Mouse (Mus musculus) macrophage (primary cell): ENCODE results near the gene D230025D16Rik. TPM values are rescaled to one million over a fixed set of nuclear protein-coding genes. Genes with fewer than 3 reads are reported as not detected.
A peak's percentile ranks its signal among the peaks of the same experiment; 100 is the strongest.
"Not testable (repeated sequence)": the region's sequence is repeated elsewhere in the genome, so short reads cannot be mapped to it uniquely, and the experiment has no call there.

Source experiments
- H3K27ac ChIP-seq: fragments of 350-480 bp; formaldehyde crosslinking; 2 replicates; pipeline ENCODE4 v1.9.0; 2021
- H3K36me3 ChIP-seq: fragments of 350-480 bp; formaldehyde crosslinking; 2 replicates; pipeline ENCODE4 v1.9.0; 2021; ENCODE audit errors: inconsistent target
- H3K4me3 ChIP-seq: fragments of 350-480 bp; formaldehyde crosslinking; 2 replicates; pipeline ENCODE4 v1.9.0; 2021; ENCODE audit errors: inconsistent target
- H3K79me2 ChIP-seq: fragments of 350-480 bp; formaldehyde crosslinking; 2 replicates; pipeline ENCODE4 v1.9.0; 2021; ENCODE audit errors: inconsistent target
- WGBS: methylation state at CpG from one replicate; pipeline ENCODE4 v1.1.7; 2026; ENCODE audit warnings: inconsistent platforms; ENCODE audit not compliant: missing documents; 5-methylcytosine and 5-hydroxymethylcytosine counted together
- polyA plus RNA-seq: library from polyadenylated mRNA; stranded (reverse); fragments of 250-400 nt; gene quantifications from 3 replicates; pipeline ENCODE4 v1.2.4, GENCODE M21; 2018; ENCODE audit warnings: inconsistent platforms

Gene D230025D16Rik
- polyA plus RNA-seq, 1 experiment from 2014 or later = 16.3 TPM

DNA sequence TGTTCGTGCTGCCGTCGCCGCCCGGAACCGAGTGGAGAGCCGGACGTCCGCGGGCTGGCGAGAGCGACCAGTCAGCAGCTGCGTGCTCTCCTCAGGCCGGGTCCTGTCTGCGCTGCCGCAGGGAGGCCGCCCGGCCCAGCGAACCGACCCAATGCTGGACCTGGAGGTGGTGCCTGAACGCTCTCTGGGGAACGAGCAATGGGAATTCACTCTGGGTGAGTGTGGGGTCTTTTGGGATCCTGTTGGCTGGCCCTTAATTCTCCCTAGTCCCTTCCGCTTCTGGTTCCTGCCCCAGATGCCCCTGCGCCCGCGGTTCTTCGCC is 288 bp downstream of the D230025D16Rik start:
- WGBS = under 1% methylated on average over 27 of the region's 27 CpGs

DNA sequence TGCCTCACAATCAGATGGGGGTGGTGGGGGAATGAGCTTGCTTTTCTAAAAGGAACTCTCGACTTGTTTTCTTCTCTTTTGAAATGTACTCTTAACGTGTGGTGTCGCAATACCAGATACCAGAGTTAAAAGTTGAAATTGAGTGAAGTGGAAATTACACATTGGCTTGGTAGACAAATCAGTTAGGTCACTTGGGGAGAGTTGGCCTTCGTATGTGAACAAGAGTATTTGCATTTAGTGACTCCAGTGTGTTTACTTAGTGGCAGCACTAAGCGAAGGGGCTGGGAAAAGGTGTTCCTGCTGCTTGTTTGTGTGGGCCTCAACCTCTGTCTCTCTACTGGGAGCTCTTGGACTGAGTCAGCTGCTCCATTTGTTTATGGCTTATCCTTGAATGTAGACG is 972 bp downstream of the D230025D16Rik start:
- H3K27ac ChIP-seq = peak overlapping the region; percentile 52
- H3K4me3 ChIP-seq = peak overlapping the region; percentile 94
- no peaks in the 10 kb centered on the region for H3K36me3 ChIP-seq
- WGBS = 4% methylated on average over 6 of the region's 6 CpGs
- H3K79me2 ChIP-seq = peaks cover 57% of the 10 kb centered on the region

More for the DNA sequence above, 288 bp downstream of the D230025D16Rik start:
- Histone ChIP-seq H3K36me3 (no peaks in the 10 kb centered on the region), H3K27ac (peak overlapping the region; percentile 52), H3K4me3 (peak overlapping the region; percentile 94), H3K79me2 (peaks cover 50% of the 10 kb centered on the region)

DNA sequence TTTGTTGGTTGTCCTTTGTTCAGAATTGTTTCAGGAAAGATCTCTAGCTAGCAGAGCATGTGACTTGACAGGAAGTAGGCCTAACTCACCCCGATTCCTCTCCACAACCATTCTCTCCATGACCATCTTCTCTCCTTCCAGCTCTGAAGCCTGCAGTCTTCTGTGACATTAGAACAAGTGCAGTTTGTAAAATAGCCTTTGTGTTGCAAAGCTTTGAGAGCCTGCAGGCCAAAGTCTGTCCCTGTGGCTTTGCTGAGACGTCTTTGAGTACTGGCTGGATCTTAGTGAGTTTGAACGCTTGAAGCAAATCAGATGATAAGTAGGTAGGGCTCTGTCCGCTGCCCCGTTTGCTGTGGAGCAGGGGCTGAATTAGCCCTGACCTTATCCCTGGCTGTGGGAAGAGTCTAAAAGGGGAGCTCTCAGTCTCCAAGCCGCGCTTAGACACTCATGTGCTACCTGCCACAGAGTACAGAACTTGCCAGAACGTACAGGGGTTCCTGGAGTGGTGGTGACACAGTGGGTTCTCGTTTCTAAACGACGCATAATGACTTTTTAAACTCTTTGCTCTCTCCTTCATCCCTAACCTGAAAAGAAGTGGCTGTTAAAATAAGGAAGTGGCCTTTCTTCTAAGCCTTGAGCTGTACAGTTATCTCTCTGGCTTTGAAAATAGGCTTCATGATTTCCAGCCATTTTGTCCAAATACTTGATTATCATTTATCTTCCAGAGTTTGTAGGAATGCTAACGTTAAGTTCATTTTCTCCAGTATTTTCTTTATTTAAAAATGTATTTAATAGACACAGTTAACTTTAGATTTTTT is 6.8 kb downstream of the D230025D16Rik start:
- Histone ChIP-seq H3K27ac (peak overlapping the region; percentile 39), H3K4me3 (no peak overlapping the region), H3K36me3 (peaks cover 24% of the 10 kb centered on the region; the same call in 1 of the 2 replicates), H3K79me2 (peaks cover 71% of the 10 kb centered on the region)
- 63% methylated on average over 12 of the region's 12 CpGs for WGBS

DNA sequence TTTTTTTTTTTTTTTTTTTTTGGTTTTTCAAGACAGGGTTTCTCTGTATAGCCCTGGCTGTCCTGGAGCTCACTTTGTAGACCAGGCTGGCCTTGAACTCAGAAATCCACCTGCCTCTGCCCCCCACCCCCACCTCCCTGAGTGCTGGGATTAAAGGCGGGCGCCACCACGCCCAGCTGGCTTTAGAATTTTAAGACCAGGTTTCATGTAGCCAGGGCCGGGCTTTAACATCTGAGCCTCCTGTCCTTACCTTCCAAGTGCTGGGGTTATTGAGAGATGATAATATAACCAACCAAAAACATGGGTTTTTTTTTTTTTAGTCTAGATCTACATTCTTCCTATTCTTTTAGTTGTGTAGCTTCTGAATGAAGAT is 7.4 kb downstream of the D230025D16Rik start:
- Histone ChIP-seq H3K79me2 (peaks cover 65% of the 10 kb centered on the region), H3K36me3 (peaks cover 24% of the 10 kb centered on the region; the same call in 1 of the 2 replicates)
- 93% methylated on average over 3 of the region's 4 CpGs for WGBS
- not testable (repeated sequence) for H3K27ac ChIP-seq, H3K4me3 ChIP-seq

DNA sequence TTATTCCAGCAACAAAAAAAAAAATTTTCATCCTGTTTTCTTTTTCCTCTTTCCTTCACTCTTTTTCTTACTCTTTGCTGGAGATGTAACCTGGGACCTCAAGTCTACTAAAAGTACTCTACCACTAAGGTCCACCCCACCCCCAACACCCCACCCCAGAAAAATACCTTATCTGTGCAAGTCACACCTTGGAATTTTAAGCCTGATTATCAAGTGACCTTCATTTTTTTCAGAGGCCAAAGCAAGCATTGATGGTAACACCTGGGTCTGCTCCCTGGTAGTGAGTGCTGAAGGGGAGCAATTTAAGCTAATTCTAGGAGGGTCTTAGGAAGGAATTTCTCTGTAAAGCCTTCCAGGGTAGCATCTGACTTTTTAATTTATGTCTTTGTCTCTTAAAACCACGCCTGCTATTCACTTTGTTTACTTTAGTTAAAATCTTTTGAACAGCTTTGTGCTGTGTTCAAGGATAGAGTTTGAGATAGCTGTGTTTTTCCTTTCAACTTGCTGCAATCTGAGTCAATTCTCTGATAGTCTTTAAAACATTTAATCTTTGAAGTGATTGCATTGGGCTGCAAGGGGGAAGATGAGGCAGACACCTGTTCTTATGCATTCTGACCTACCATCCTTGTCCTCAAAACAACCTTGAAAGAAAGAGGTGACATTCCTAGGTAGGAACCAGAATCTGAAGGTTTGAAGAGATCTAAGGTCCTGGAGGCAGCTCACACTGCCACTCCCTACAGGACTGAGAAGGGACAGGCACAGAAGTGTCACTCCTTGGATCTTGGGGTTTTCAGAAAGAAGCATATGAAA is 8.4 kb downstream of the D230025D16Rik start:
- Histone ChIP-seq H3K36me3 (peaks cover 27% of the 10 kb centered on the region; the same call in 1 of the 2 replicates), H3K27ac (no peak overlapping the region), H3K4me3 (no peak overlapping the region), H3K79me2 (peaks cover 54% of the 10 kb centered on the region)
- 100% methylated on average over 1 of the region's 1 CpGs for whole genome bisulfite sequencing

DNA sequence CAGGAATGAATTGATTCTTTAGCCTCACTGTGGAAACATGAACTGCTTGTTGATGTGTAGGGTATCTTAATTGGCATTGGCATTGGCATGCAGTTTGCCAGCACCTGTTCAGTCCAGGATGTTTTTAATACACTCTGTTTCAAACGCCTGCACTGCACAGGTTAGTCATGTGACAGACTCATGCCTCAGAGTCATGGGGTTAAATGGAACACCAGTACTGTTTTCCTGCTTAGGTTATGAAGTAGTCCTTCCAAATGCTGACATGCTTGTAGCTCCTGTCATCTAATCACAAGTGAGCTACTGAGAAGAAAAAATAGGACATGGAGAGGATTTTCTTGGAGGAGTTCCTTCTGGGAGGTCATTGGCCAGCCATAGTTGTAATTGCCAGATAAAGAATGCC is 10.3 kb downstream of the D230025D16Rik start:
- WGBS = 92% methylated on average over 1 of the region's 1 CpGs
- Histone ChIP-seq H3K27ac (no peak overlapping the region), H3K4me3 (no peak overlapping the region), H3K79me2 (peaks cover 36% of the 10 kb centered on the region), H3K36me3 (peaks cover 46% of the 10 kb centered on the region)

DNA sequence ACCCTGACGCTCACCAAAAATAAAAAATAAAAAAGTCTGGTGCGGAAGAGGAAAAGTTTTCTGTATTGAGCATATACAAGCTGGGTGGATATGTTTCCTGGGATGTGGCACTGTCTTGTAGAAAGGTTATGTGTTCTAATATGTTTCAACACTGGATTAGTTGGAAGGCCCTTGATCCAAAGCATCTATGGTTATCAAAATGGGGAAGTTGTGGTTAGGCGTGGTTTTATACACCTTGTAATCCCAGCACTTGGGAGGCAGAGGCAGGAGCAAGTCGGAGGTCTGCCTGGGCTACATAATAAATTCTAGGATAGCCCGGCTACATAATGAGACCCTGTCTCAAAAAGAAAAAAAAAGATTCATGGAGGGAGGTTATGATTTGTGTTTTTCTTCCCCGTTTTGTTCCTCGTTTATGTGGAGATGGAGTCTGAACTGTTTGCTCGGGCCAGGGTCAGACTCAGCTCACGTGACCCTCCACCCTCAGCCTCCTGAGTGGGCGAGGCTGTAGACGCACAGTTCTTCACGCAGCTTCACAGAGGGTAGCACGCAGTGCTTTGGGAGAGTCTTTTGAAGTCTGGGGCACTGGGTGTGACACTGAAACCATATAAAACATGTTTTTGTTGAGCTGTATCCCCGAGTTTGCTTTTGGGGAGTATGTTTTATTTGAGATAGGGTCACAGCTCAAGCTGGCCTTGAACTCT is 12.6 kb downstream of the D230025D16Rik start:
- Histone ChIP-seq H3K36me3 (peaks cover 68% of the 10 kb centered on the region), H3K27ac (no peak overlapping the region), H3K79me2 (peaks cover 14% of the 10 kb centered on the region; the same call in 1 of the 2 replicates), H3K4me3 (no peak overlapping the region)
- 81% methylated on average over 14 of the region's 14 CpGs for WGBS

DNA sequence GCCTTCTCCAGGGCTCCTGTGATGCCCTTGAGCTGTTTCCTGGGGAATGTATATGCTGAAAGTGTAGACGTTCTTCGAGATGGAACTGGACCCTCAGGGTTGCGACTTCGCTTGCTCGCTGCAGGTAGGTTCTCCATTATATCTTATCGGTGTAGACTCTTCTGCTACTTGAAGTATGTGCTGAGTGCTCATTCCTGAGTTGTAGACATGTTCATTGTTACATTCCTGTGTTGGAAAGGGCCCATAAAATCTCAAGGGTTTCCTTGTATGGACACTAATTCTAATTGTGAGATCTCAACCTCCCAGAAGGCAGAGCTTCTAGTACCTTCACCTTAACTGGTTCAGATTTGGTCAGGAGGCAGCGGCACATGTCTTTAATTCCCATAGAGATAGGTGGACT is 16.1 kb downstream of the D230025D16Rik start:
- Histone ChIP-seq H3K36me3 (peaks cover 46% of the 10 kb centered on the region), H3K27ac (no peak overlapping the region), H3K4me3 (no peak overlapping the region), H3K79me2 (no peaks in the 10 kb centered on the region)
- 97% methylated on average over 6 of the region's 7 CpGs for WGBS

DNA sequence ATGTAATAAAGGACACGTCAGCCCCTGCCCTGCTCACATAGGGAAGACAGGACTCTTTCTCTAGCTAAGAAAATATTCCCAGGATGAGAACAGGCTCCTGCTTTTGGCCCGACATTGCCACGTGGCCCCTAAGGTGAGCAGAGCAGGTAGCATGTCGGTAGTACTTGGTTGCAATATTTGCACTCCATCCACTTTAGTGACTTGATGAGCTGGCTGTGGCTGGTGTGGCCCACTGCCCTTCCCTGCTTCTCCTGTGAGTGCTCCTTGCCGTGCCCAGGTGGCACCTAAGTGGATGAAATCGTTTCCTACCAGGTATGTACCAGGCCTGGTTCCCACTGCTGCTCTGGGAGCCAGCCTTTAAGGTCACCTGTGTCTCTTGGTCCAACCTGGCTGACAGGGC is 27.0 kb downstream of the D230025D16Rik start:
- 95% methylated on average over 6 of the region's 6 CpGs for WGBS
- Histone ChIP-seq H3K36me3 (peaks cover 56% of the 10 kb centered on the region), H3K4me3 (no peak overlapping the region), H3K79me2 (no peaks in the 10 kb centered on the region), H3K27ac (no peak overlapping the region)

DNA sequence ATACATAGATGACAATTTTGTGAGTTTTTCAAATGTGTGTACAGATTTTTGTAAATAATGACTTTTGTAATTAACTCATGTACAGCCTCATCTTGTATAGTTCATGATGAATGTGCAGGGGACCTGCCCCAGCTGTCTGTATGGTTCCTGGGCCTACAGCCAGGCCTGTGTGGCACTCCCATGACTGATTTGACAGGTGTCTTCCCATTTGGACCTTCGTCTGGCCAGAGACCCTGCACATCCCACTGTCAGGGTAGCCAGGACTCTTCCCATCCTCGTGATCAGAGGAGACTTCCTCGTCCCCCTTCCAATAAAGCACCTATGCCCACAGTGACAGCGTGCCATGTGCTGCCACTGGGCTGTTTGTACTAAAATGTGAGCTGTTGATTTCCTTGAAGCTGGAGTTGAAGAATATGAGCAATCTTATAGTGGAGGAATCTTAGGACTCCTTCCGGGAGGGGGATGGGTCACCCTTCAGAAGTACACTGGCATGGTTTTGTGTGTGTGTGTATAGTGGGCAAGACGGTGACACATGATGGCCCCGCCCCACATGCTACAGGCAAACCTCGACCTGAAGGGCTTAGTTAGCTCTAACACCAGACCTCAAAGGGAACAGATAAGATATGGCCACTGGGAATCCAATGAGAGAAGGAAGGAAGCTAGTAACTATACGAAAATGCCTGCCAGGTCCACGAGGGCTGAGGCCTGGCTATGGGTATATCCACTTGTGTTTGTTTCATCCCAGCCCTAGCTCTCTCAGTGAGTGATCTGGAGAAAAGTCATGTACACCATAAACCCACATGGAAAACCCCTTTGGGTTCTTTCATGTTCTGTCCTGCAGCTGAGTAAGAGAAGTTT is 28.0 kb downstream of the D230025D16Rik start:
- Histone ChIP-seq H3K4me3 (no peak overlapping the region), H3K27ac (no peak overlapping the region), H3K36me3 (peaks cover 46% of the 10 kb centered on the region), H3K79me2 (no peaks in the 10 kb centered on the region)
- WGBS = 87% methylated on average over 10 of the region's 10 CpGs

DNA sequence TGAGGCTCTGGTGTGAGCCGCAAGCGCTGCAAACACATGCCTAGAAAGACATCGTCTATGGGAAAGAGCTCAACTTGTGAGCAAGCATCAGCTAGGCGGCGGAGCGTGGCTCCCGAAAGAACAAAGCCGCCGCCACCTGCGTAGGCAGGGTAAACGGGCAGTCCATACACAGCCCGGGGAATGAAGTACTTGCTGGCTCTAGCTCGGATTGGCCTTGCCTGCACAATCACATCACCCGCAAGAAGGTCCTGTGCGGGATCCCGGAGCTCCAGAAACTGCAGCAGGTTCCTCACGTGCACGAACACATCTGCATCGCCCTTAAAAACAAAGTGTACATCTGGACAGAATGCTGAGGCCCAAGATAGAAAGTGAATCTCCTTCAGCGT is 28.8 kb downstream of the D230025D16Rik start:
- H3K27ac ChIP-seq = no peak overlapping the region
- peaks cover 38% of the 10 kb centered on the region for H3K36me3 ChIP-seq
- no peaks in the 10 kb centered on the region for H3K79me2 ChIP-seq
- H3K4me3 ChIP-seq = no peak overlapping the region
- WGBS = 62% methylated on average over 20 of the region's 20 CpGs

DNA sequence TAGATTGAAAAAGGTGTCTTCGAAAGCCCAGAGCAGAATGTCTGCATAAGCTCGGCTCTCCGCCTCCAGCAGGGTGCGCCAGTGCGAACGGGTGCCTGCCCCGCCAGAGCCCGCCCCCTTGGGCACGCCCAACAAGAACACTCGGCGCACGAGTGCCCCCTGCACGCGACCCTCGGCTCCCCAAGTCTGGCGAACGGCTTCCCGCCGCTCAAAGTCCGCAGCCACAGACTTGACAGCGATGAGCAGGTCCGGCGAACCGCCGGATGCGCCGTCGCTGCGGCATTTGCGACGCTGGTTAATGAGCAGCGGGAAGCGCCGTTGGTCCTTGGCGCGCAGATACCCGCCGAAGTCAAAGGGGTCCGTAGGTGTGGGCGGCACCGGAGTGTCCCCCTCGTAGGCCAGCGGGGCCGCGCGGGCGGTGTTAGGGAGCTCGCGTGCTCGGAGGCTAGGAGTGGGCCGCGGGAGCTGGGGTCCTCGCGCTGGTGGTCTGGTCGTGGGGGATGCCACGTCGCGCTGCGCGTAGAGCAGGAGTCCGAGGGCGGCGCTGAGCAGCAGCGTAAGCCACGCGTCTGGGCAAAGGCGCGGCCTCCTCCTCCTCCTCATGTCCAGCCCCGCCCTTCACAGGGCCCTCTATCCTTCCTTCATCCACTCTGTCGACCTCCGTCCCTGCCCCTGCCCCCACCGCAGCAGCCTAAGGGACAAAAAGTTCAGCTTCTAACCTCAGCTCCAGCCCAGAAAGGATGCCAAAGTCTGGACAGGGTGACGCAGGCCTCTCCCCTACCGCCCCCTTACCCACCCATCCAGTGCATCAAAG is 29.4 kb downstream of the D230025D16Rik start:
- Histone ChIP-seq H3K36me3 (peaks cover 32% of the 10 kb centered on the region), H3K79me2 (no peaks in the 10 kb centered on the region), H3K27ac (no peak overlapping the region), H3K4me3 (peak overlapping the region; percentile 28; the same call in 1 of the 2 replicates)
- WGBS = 2% methylated on average over 74 of the region's 74 CpGs

DNA sequence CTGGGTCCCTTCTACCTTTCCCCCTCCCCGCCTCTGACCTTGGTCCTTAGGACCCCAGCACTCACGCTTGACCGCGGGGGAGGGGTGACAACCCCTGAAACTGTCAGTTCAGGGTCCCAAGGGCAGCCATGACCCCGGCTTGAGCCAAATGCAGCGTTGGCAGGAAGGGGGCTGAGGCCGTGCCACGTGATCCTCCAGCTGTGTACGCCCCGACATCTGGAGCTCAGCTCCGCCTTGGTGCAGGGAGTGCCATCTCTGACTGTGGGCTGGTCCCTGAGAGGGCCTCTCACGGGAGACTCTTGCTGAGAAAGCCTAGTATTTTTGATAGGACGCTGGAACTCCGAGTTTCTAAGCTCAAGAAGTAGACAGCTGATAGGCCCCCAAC is 30.0 kb downstream of the D230025D16Rik start, which contains the start of gene B3gnt9:
Gene B3gnt9 (minus strand): TSS at position 188 of the 385 bp plus-strand sequence.
- H3K36me3 ChIP-seq = peaks cover 26% of the 10 kb centered on the region
- no peaks in the 10 kb centered on the region for H3K79me2 ChIP-seq
- 9% methylated on average over 14 of the region's 14 CpGs for WGBS
- H3K4me3 ChIP-seq = peak within 1 kb of the TSS; percentile 28; the same call in 1 of the 2 replicates
- no peak within 1 kb of the TSS for H3K27ac ChIP-seq
